Mouse (Mus musculus): ENCODE measurements around the gene Gcnt2.

Gene Gcnt2

GRCm38 (mm10) chr13:40855266-40855665 lies 4.3 kb upstream of the Gcnt2 start:
- TF ChIP-seq GATA4 (IDR thresholded peaks at IDR 0.05; ENCODE audit: insufficient replicate concordance, low read length) = no peak

GRCm38 (mm10) chr13:40856786-40857185 lies 2.8 kb upstream of the Gcnt2 start:
- no peak for TF ChIP-seq GATA4 (IDR thresholded peaks at IDR 0.05; ENCODE audit: insufficient replicate concordance, low read length)

GRCm38 (mm10) chr13:40857281-40857818 lies 2.2 kb upstream of the Gcnt2 start:
- TF ChIP-seq GATA4 (IDR thresholded peaks at IDR 0.05; ENCODE audit: insufficient replicate concordance, low read length) = no peak; the same call in 1 of the 2 replicates

DNA sequence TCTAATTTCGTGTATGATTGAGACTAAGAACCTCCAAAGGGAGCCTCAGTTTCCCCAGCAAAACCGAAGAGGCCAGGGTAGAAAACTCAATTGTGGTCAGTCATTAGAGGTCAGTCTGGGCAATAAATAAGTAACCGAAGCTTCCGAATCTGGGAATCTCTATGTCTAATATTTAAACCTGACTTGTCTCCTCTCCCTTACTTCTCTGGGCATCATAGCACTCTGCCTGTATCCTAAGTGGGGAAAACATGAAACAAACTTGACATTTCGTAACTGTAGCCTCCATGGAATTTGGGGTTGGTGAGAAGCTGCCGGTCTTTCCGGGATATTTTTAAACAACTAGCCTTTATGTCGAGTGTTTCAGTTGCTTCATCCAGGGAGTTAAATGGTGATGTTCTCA lies 329 bp upstream of the Gcnt2 start:
- TF ChIP-seq GATA4 (IDR thresholded peaks at IDR 0.05; ENCODE audit: insufficient replicate concordance, low read length) = no peak

- no peak for TF ChIP-seq GATA4 (IDR thresholded peaks at IDR 0.05; ENCODE audit: insufficient replicate concordance, low read length)
Observed at GRCm38 (mm10) chr13:40863006-40863405, 3.5 kb downstream of the Gcnt2 start.

DNA sequence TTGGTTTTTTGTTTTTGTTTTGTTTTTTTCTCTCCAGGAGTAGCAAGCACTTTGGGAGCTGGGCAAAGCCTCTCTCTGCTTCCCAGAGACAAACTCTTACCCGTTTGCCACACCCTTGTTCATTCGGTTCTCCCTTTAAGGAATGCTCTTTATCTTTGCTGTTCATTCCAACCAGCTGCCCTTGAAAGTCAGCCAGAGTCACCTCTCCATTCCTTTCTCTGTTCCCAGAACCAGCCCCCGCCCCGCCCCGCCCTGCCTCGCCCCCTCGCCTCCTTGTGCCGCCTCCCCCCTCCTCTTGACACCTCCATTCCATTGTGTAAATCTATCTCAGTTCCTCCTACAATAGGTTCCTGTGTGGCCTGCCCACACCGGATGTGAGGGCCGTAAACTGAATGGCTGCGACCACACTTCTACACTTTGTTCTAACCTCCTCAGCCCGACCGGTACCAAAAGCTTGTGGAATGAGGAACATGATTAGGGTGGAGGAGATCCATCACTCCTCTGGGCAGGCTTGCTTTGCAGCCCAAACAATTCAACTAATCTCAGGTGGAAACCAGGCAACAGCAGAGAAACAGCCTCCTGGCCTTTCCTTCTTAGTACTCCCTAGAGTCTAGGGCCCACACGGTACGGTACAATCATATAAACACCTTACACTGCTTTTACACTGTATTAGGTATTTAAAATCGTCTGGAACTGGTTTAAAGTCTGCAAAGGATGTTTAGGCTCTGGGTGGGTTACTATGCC lies 9.5 kb downstream of the Gcnt2 start:
- TF ChIP-seq GATA4 (IDR thresholded peaks at IDR 0.05; ENCODE audit: insufficient replicate concordance, low read length) = no peak

- TF ChIP-seq GATA4 (IDR thresholded peaks at IDR 0.05; ENCODE audit: insufficient replicate concordance, low read length) = peak; percentile 93
Observed at GRCm38 (mm10) chr13:40874021-40874420, 14.5 kb downstream of the Gcnt2 start.

DNA sequence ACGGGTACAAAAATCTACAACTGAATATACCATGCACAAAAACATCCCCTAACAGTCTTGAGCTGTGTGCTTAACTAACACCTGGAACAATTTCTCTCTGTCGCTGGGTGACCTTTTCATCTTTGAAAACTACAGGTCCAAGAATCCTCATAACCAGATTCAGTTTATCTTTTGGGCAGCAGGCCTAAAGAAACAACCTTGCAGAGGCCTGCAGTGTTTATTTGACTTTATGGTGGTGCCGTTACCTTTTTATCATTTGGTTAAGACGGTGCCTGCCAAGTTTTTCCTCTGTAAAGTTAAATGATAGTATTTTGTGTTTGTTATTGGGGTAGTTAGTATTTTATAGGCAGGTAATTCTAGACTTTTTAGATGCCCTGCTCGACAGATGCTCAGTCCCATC lies 15.9 kb downstream of the Gcnt2 start:
- TF ChIP-seq GATA4 (IDR thresholded peaks at IDR 0.05; ENCODE audit: insufficient replicate concordance, low read length) = no peak

GRCm38 (mm10) chr13:40877589-40877988 lies 18.0 kb downstream of the Gcnt2 start:
- TF ChIP-seq GATA4 (IDR thresholded peaks at IDR 0.05; ENCODE audit: insufficient replicate concordance, low read length) = no peak

- TF ChIP-seq GATA4 (IDR thresholded peaks at IDR 0.05; ENCODE audit: insufficient replicate concordance, low read length) = no peak
Observed at GRCm38 (mm10) chr13:40880557-40880956, 21.0 kb downstream of the Gcnt2 start.

DNA sequence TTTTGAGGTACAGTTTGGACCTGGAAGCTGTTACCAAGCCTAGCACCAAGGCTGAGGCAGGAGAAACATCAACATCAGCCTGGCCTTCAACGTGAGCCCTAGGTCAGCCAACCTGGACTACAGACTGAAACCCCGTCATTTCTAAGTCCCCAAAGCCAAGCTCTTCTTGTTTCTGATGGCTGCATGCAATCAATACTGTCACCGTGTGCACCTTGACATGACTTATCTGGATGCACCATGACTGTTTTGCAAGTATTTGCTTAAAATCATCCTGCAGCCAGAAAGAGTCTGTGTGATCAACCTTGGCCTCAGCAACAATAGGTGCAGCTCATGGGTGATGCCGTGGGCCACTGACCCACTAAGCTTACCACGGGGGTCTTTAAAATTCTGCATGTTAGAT lies 23.1 kb downstream of the Gcnt2 start:
- peak; percentile 65; the same call in 1 of the 2 replicates for TF ChIP-seq GATA4 (IDR thresholded peaks at IDR 0.05; ENCODE audit: insufficient replicate concordance, low read length)

- TF ChIP-seq GATA4 (IDR thresholded peaks at IDR 0.05; ENCODE audit: insufficient replicate concordance, low read length) = no peak
Observed at GRCm38 (mm10) chr13:40883903-40884302, 24.3 kb downstream of the Gcnt2 start.

DNA sequence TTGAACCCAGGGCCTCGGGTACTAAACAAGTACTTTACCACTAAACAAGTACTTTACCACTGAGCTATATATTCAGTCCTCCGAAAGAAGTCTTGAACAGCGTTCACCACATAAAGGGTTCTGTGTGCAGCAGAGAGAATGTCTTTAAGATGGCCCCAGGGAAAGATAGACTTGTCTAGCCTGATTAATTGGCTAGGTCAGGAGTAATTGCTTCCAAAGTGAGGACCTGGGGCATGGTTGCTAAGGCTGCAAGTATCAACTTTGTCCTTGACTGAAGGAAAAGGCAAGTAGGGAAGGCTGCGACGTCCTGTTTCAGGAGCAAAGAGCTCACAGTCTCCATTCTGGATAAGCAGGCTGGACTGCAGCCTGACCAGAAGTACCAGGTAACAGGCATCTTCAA lies 25.3 kb downstream of the Gcnt2 start:
- TF ChIP-seq GATA4 (IDR thresholded peaks at IDR 0.05; ENCODE audit: insufficient replicate concordance, low read length) = no peak

DNA sequence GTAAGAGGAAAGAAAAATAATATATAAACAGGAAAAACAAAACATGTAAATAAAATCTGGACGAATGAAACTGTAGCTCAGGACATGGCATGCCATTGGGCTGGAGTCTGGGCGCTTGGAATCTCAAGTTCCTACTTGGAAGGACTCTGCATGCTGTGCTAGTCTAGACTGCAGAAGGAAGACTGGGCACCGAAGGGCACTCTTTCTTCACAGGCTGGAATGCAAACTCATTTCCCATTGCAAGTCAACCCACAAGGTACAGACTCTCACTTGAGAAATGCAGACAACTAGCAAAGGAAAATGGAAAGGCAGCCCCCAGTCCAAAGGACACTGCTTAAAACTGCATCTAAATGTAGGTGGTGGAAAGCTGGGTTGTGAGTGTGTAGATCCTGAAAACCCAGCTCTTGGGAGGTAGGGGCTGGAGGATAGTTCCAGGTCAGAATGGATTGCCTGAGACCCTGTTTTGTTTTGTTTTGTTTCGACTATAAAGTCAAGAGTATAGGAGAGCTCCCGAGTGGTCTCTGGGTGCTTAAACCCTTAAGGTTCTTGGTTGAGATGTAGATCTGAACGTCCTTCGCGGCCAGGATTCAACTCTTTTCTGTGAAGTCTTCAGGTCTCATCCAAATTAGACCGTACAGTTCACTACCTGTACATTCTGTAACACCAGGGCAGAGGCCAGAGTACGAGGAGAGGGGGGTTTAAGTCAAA lies 26.5 kb downstream of the Gcnt2 start:
- no peak for TF ChIP-seq GATA4 (IDR thresholded peaks at IDR 0.05; ENCODE audit: insufficient replicate concordance, low read length)

DNA sequence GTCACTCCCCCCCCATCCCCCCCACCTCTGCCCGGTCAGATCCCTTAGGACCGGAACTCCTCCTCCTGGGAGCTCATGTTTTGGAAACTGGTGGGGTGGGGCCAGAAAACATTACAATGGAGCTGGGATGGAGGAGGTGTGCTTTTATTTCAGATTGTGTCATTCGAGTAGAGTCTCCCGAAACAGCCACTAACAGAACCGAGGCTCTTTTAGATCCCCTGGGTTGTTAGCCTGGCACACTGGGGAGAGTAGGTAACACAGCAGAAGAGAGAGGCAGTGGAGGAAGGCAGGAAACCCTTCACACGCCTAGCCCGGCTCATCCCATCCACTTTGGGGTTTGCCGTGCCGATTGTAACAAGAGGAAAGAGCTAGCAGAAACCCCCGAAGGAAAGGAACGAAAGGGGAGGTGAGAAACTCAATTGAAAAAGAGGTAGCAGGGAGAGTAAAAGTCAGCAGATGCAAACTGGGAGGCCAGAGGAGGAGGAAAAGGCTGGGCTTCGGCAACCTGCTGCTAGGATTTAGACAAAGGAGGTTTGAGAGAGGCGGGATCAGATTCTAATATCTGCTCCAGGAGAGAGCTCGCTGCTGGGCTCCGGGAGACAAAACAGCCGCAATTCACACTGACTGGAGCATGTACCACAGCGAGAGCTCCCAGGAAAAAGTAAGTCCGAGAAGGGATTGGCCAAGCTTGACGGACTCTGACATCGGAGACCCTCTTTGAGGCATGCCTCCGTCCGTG lies 27.3 kb downstream of the Gcnt2 start:
- TF ChIP-seq GATA4 (IDR thresholded peaks at IDR 0.05; ENCODE audit: insufficient replicate concordance, low read length) = no peak

GRCm38 (mm10) chr13:40890595-40890994 lies 31.0 kb downstream of the Gcnt2 start:
- TF ChIP-seq GATA4 (IDR thresholded peaks at IDR 0.05; ENCODE audit: insufficient replicate concordance, low read length) = no peak
